Mouse (Mus musculus) liver, postnatal 0 days (tissue): ENCODE data around the gene Gja5.

Experiments used
- CTCF ChIP-seq: sonication (generic); IDR thresholded peaks from 2 replicates; pipeline ENCODE4 v1.5.1; 2016; ENCODE audit warnings: antibody characterized with exemption, low read depth
- EP300 ChIP-seq: IDR thresholded peaks from 2 replicates; pipeline ENCODE4 v1.6.1; 2016; ENCODE audit warnings: antibody characterized with exemption, low read depth, mild to moderate bottlenecking

GRCm38 (mm10) chr3:96960597-96960996 lies 56.1 kb downstream of the Gja5 start:
- no peak for TF ChIP-seq EP300
- TF ChIP-seq CTCF = no peak
